Mouse (Mus musculus): ENCODE results near the gene Decr2.
"Not testable (repeated sequence)": the region's sequence is repeated elsewhere in the genome, so short reads cannot be mapped to it uniquely, and the experiment has no call there.

Gene Decr2

DNA sequence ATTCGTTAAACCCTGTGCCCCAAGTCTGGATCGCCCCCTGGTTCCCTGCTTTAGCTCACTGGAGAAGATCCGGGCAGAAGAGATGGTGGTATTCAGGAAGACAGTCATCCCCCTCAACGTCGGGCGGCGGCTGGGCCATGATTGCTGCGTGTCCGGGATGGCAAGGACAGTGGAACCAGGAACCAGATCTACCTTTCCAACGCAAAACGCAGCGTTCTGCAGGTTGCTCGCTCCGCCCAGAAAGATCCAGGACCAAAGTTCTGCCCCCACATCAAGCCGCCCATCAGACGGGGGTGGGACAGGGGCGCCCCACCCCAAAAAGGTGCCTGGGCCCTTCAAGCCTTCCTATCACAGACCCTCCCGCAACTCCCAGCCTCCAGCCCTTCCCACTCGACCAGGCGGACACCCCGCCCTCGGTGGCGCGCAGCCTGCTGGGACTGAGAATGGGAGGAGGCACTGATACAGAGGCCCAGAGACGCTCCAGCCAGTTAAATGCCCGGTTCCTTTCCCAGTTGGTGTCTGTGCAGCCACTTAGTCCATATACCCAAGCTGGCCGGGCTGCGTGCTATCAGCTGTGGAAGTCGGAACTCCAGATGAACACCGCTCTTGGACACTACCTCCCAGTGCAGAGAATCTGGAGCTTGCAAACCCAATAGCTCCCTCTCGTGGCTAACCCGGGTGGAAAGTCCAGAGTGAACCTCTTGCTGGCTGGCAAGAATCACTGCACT is at the start of gene Decr2:
Decr2 (minus strand) TSS at position 433 of the 728 bp plus-strand sequence.
- DNase-seq, result peak; percentile 93

GRCm38 (mm10) chr17:26138901-26139381 is 48.8 kb upstream of the Decr2 start:
- peak; percentile 66 for DNase-seq

- peak; percentile 98 for DNase-seq
These were observed 48.2 kb upstream of the Decr2 start, which contains the start of gene Axin1 for GRCm38 (mm10) chr17:26138239-26138836. TSS of gene Axin1 (plus strand) at chr17:26138688.

DNA sequence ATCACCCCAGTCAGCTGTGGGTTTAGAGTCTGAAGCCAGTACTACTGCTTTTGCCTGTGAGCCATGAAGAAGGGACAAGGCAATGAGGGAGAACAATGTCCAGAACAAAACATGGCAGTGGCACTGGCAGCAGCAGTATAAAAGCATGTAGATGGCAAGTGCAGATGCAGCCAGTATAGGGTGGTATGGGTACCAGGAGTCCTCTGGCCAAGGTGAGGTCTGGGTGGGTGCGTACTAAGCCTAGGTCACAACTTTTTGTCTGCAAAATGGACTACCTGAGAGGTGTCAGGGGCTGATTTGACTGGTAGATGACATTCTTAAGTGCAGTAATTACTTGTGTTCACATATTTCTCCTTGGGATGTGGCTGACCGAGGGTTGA is 47.6 kb upstream of the Decr2 start:
- no peak for DNase-seq

GRCm38 (mm10) chr17:26137106-26137750 is 47.1 kb upstream of the Decr2 start:
- DNase-seq, result no peak

DNA sequence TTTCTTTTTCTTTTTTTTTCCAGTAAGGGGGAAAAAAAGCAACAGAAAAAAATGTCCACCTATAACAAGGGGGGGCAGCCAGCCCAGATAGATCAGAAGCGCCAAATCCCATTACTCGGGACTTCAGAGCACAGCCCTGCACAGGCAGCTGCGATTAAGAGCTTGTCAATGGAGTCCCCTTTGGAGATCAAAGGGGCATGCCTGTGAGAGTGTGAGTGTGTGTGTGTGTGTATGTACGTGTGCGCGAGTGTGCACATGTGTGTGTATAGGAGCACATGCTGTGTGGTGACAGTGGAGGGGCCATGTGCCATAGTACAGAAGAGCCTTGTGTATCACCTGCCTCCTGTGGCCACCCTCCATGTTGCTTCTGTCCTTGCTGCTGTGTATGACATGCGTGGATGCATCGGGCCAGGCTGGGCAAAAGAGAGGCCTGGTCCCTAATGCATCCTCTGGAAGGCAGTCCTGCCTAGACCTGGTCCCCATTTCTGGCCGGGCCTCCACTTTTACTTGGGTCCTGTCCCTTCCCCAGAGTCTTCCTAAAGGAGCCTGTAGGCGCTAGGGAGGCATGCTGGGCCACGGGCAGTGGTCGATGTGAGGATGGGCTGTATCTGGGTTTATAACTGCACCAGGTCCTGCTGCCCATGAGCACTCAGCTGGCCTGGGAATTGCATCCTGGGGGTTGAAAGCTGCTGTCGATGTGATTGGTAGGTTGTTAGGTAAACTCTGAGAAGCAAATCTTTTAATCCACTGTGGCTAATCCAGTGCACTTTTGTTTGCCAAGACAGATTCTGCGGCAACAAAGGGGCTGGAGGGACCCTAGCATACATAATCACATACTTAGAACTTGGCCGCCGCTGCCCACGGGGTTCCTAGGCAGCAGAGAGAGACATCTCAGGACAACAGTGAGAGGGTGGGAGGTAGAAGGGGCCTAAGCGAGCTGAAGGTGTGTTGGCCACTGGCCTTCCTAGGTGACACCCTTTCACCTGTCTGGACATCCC is 42.0 kb upstream of the Decr2 start:
- peak; percentile 13 for DNase-seq

DNA sequence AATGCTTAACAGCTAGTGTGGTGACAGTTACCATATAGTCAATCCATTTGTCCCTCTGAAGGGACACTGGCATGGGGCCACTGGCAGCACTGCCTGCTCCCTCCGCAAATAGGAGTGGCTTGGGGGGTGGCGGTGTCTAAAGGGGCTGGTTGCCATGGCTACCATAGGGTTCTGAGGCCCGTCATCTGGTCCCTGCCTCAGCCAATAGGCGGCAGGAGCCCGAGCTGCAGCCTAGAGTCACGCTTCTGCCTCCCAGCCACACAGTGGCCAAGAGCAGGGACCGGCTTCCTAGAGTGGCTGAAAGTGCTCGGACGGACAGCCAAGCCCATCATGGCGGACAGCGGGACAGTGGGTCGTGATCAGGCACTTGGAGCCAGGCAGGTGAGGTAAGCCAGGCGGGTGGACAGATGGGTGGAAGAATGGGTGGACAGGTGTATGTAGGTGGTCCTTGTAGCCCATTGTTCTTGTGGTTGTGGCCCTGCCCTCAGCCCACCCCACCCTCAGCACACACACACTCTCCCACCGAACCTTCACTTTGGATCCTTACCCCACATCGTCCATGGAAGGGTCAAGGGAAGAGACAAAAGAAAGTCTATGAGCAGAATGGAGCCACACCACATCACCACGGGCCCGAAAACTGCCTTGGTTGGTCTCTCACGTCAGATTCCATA is 41.1 kb upstream of the Decr2 start:
- peak; percentile 24 for DNase-seq

- DNase-seq, result no peak
These were observed 35.1 kb upstream of the Decr2 start for GRCm38 (mm10) chr17:26125226-26125625.

GRCm38 (mm10) chr17:26124560-26124959 is 34.4 kb upstream of the Decr2 start:
- no peak for DNase-seq

DNA sequence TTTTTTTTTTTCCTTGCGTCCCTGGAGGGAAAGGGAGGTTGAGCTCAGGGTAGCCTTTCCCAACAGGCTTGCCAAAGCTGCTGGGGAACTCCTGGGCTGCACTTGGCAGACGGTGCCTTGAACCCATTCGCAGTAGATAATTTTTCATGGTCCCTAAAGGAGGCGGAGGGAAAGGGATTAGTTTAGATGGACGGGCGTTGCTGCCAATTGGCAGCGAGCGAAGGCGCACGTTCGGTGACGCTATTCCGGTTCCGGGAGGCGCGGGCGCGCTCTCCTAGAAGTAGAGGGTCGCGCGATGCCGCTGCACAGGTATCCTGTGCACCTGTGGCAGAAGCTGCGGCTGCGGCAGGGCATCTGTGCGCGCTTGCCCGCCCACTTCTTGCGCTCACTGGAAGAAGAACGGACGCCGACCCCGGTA is 33.1 kb upstream of the Decr2 start, which contains the start of gene Mrpl28:
Mrpl28 (plus strand) TSS at position 234 of the 418 bp plus-strand sequence.
- peak; percentile 98 for DNase-seq

GRCm38 (mm10) chr17:26122431-26123140 is 32.4 kb upstream of the Decr2 start:
- DNase-seq, result no peak

GRCm38 (mm10) chr17:26119766-26120710 is 29.9 kb upstream of the Decr2 start:
- peak; percentile 83 for DNase-seq

DNA sequence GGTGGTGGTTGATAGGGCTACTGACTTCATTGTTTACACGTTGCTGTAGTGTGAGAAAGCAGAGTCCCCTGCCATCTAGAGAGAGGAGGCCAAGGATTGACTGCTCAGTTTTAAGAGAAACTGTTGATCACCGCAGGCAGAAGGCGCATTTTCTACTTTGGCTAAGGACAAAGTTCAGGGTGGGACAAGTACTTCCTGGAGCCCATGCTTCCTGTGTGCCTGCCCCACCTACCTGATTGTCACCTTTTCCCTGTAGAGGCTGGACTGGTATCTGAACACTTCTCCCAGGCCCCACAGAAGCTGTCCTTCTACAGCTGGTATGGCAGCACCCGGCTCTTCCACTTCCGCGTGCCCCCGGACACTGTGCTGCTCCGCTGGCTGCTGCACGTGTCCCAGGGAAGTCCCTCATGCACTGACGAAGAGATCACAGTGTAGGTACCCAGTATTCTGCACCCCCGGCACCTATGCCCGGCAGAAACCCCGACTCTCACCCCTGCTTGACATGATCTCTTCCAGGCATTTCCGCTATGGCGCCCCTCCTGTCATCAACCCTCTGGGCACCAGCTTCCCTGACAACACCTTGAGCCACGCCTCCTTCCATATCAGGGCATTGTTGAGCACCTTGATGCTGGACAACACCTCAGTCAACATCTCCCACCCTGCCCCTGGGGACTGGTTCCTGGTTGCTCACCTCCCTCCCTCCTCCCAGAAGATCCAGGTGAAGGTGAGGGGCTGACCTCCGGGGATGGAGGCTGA is 26.5 kb upstream of the Decr2 start:
- no peak for DNase-seq

DNA sequence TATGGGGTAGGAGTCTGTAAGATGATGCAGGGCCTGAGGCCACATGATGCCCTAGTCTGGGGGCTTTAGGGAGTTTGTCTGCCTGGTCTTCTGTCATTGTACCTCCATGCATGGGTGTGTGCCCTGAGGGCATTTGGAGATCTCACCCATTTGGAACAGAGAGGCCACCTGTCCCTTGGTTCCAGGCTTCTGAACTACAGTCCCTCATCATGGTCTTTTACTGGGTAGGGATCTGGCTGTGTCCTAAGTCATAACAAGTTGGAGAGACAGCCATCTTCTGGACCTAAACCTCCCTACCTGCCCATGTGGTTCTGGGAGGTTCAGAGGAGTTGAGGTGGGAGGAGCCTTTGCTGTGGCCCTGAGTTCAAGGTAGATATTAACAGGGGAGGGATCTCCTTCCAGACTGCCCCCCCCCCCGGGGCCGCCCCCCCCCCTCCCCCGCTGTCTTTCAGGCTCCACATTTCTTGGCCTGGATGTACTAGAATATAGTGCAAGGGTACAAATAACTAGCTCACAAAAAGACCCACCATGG is 25.9 kb upstream of the Decr2 start:
- no peak for DNase-seq

- no peak for DNase-seq
These were observed 25.2 kb upstream of the Decr2 start for GRCm38 (mm10) chr17:26115205-26115898.

- not testable (repeated sequence) for DNase-seq
These were observed 24.3 kb upstream of the Decr2 start for GRCm38 (mm10) chr17:26114461-26114860.

GRCm38 (mm10) chr17:26114061-26114460 is 23.9 kb upstream of the Decr2 start:
- no peak for DNase-seq

Data from embryo, embryonic 11 days (tissue).